Mouse (Mus musculus) telencephalon, adult 2 months (tissue): ENCODE measurements around the gene Echdc2.

ENCODE experiments used
- DNase-seq: peaks from one replicate; pipeline ENCODE4 v3.0.0-alpha.2; 2011; ENCODE audit warnings: low read depth, low spot score

Echdc2 gene

GRCm38 (mm10) chr4:108199236-108199635, 34.0 kb downstream of the Echdc2 start:
- DNase-seq: no peak

- DNase-seq: no peak
These were observed 39.4 kb downstream of the Echdc2 start for GRCm38 (mm10) chr4:108204629-108205028.

GRCm38 (mm10) chr4:108213023-108213422, 47.8 kb downstream of the Echdc2 start:
- no peak for DNase-seq

GRCm38 (mm10) chr4:108217332-108218179, 52.3 kb downstream of the Echdc2 start, which contains the start of gene Zyg11a:
TSS of gene Zyg11a (minus strand) at chr4:108218048.
- no peak for DNase-seq

- DNase-seq: no peak
These were observed 53.8 kb downstream of the Echdc2 start for GRCm38 (mm10) chr4:108219019-108219418.

GRCm38 (mm10) chr4:108222507-108222906, 57.3 kb downstream of the Echdc2 start:
- no peak for DNase-seq

- DNase-seq: no peak
These were observed 60.2 kb downstream of the Echdc2 start for GRCm38 (mm10) chr4:108225341-108225872.
